Mouse (Mus musculus) brain, embryonic 14.5 days (tissue): ENCODE data around the gene Nceh1. TPM values are rescaled to one million over a fixed set of nuclear protein-coding genes. Genes with fewer than 3 reads are reported as not detected.
"Not testable (repeated sequence)": the region's sequence is repeated elsewhere in the genome, so short reads cannot be mapped to it uniquely, and the experiment has no call there.

Source experiments
- DNase-seq: peaks from one replicate; pipeline ENCODE4 v3.0.0-alpha.2; 2011; ENCODE audit warnings: low read depth
- CTCF ChIP-seq: fragments of 200-500 bp; IDR thresholded peaks from 2 replicates; pipeline ENCODE4 v1.5.1; 2012; ENCODE audit warnings: inconsistent platforms, mild to moderate bottlenecking, moderate library complexity, borderline replicate concordance; ENCODE audit not compliant: insufficient read depth, insufficient read length; ENCODE audit errors: extremely low read depth
- POLR2A ChIP-seq: fragments of 200-500 bp; IDR thresholded peaks from 2 replicates; pipeline ENCODE4 v1.6.1; 2012; ENCODE audit warnings: mild to moderate bottlenecking, inconsistent platforms, borderline replicate concordance; ENCODE audit not compliant: poor library complexity, insufficient read depth, insufficient read length, severe bottlenecking; ENCODE audit errors: extremely low read depth
- polyA plus RNA-seq: library from polyadenylated mRNA; depleted of rRNA; stranded (reverse); fragments of >200 nt; gene quantifications from 2 replicates; pipeline ENCODE4 v1.2.3, GENCODE M21; 2012

Nceh1 gene
- polyA plus RNA-seq, 1 experiment, result 5.4 TPM

DNA sequence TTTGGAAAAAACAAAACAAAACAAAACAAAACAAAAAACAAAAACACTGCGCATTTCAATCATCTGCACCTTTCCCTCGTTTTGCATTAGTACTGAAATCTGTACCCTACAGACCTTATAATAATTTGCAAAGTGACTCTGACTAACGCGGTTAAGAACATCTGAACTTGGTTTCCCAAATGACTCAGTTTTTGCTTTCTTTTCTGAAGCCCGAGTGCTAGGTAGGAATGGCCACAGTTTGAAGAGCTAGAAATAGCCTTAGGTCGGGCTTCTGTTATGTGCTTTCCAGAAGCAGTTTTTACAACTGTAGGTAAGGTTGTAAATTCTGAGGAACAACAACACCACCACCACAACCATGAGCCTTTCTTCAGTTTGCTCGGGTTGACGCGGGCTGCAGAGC lies 59.1 kb downstream of the Nceh1 start:
- DNase-seq, result no peak
- TF ChIP-seq POLR2A (no peak), CTCF (no peak)

DNA sequence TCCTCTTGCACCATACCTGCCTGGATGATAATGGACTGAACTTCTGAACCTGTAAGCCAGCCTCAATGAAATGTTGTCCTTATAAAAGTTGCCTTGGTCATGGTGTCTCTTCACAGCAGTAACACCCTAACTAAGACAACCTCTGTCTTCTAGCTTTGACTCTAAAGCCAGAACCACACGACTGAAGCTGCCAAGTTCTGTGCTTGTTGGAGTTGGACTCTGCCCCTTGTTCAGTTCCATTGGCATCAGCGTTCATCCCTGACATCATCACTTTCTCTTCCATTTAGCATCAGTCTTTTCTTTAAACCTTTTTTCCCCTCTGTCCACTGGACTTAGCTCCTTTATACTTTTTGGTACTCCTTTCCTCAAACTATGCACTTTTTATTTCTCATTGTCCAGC lies 63.4 kb downstream of the Nceh1 start:
- TF ChIP-seq CTCF, result no peak
- no peak for TF ChIP-seq POLR2A
- no peak for DNase-seq

DNA sequence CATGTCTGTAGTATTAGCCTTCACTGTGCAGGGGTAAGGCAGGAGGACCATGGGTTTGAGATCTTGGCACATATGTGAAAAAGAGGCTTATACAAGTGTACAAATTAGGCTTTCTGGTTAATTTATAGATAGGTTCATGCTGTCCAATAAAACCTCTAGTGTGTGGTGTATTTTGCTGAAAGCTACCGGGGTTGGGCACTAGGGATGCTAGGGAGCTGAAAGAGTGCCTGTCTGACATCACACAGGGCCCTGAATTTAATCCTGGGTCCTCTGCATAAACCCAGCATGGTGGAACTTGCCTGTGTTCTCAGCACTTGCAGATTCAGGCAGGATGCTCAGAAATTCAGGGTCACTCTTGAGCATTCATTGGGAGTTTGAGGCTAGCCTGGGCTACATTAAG lies 65.0 kb downstream of the Nceh1 start:
- TF ChIP-seq POLR2A, result no peak
- TF ChIP-seq CTCF, result no peak
- DNase-seq, result no peak

DNA sequence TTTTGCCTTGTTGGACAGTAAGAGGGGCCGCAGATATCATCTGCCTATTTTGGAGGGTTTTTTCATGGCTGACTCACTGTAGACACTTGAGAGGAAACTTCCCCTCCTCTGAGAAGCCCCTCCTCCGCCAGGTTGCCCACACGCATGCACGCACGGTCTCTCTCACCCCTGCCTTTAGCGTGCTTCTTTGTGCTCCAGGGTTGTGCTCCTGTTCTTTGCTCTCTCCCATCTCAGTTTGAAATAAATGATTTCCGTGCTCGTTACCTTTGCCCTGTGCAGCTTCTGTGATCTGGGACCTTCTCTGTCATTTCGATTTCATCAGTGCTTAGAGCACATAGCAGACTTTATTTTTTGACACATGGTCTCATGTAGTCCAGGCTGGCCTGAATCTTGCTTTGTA lies 66.3 kb downstream of the Nceh1 start:
- no peak for TF ChIP-seq CTCF
- DNase-seq, result no peak

DNA sequence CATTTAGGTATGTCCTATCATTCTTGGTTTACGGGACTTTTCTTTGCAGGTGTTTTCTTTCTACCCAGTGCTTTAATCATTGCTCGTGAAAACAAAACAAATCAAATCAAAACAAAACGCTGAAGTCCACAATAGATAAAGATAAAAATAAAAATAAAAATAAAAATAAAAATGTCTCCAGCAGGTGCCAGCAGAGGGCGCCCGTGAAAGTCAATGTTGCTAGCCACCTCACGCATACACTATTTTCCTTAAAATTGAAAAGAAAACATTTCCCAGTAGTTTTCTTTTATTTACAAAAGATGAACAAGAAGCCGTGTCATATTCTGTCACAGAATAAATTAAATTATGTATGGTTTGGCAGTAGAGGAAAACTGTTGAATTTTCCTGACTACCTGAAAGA lies 68.2 kb downstream of the Nceh1 start:
- TF ChIP-seq POLR2A, result no peak
- peak; percentile 46; the same call in 1 of the 2 replicates for TF ChIP-seq CTCF
- no peak for DNase-seq

DNA sequence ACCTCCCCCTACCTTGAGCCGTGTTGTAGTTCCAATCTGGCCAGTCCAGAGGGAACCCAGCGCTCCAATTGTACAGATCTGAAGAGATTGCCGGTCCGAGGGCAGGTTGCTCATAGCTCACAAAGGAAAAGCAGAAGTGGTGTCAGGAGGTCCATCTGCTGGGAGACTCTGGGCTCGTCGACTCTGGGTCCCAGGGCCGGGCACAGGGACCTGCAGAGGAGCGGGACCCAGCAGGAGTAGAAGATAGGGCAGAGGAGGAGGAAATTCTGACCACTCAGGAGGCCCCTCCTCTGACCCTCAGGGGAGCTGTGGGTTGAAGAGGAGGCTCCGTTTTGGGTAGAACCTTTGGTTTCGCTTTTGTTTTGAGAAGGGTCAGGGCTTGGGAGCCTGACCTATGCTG lies 75.7 kb downstream of the Nceh1 start:
- TF ChIP-seq CTCF, result no peak
- no peak for TF ChIP-seq POLR2A
- DNase-seq, result no peak

DNA sequence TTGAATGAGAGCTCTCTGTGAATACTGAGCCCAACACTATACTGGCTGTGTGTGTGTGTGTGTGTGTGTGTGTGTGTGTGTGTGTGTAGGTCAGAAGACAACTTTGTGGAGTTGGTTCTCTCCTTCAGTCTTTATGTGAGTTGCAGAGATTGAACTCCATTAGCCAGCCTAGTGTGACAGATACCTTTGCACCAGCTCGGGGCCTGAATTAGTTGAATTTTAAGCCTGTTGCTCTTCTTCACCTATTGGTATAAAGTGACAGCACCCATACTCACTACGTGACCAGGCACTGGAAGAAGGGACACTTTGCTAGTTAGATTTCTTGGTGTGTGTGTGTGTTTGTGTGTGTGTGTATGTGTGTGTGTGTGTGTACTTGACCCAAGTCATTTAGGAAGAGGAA lies 77.6 kb downstream of the Nceh1 start:
- no peak for DNase-seq
- no peak for TF ChIP-seq POLR2A
- no peak for TF ChIP-seq CTCF

DNA sequence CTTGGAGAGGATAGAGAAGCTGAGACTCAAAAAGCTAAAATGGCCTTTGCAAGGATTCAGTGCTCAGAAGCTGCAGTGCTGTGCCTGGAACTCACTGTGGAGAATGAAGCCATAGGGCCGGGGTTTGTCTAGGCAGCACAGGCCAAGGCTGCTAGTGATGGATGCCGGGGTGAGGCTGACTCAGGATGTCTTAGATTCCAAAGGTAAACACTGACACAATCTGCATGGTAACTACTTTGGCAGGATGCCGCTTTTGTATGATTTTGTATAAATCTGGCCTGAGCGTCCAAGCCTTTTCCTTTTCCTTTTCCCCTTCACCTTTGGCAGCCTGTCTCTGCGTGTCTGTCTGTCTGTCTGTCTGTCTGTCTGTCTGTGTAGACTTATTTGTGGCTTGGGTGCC lies 84.6 kb downstream of the Nceh1 start:
- no peak for TF ChIP-seq CTCF
- no peak for TF ChIP-seq POLR2A

DNA sequence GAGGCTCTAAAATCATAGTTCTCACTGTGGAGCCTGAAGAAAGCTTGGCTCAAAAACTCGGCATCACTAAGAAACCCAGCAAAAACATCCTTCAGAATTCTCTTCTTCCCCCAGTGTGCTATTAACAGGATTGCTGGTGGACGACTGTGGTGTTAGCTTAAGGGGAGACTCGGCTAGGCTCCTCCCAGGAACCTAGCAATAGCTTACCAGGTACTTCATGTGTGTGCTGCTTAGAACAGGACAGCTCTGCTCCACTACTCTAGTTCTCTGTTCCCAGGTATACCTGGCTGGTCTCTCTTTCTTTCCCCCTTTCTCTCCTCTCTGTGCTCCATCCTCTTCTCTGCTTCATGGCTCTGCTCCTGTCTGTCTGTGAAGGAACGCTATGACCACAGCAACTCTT lies 85.1 kb downstream of the Nceh1 start:
- TF ChIP-seq POLR2A (no peak), CTCF (no peak)
- DNase-seq, result no peak

More for the DNA sequence above, 84.6 kb downstream of the Nceh1 start:
- no peak for DNase-seq

DNA sequence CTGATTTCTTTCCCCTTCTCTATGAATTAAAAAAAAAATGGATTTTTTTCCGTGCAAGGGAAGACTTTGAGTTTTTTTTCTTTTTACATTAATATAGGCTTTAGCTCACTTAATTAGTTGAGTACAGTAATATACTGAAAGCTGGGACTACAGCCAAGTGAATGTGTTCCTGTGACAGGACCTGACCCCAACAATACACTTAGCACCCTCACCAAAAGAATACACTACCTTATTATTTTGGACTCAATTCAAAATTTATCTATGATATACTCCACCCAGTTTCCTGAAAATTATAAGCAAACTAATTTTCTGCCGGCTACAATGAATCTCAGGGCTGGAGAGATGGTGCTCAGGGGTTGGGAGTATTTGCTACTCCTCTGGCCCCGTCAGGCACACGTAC lies 86.4 kb downstream of the Nceh1 start:
- no peak for TF ChIP-seq POLR2A
- DNase-seq, result no peak

DNA sequence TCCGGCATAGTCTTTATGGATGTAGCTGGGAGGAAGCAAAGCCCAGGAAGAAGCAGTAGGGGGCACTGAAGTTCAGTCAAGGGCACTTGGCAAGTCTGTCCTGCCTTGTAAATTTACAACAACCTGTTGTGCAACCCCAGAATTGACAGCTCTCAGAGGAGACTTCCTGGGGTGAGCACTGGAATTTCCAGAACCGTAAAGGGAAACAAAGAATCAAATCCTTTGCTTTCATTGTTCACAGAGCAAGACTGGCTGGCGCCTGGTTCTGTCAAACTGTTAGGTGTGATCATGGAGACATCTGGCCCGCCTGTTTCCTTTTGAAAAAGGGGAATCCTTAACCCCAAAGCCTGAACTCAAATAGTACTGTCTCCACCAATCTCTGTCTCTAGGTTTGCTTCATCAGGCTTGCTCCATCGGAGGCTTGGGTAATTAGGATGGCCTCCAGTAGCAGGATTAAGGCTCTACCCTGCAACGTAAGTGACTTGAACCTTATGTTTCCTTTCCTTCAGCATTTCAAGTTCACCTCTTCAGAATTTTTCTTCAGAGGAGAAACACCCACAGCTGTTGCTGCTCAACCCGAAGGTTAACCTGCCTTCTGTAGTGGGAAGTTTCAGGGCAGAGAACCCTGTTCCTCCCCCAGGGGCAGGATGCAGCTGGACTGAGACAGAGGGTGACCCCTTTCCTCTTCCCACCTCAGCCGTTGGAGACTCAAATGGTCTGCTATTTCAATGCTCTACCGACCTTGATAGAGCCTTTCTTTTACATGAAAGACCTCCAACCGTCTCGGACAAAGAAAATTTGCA lies 87.6 kb downstream of the Nceh1 start:
- no peak for DNase-seq
- TF ChIP-seq CTCF (no peak), POLR2A (no peak)

DNA sequence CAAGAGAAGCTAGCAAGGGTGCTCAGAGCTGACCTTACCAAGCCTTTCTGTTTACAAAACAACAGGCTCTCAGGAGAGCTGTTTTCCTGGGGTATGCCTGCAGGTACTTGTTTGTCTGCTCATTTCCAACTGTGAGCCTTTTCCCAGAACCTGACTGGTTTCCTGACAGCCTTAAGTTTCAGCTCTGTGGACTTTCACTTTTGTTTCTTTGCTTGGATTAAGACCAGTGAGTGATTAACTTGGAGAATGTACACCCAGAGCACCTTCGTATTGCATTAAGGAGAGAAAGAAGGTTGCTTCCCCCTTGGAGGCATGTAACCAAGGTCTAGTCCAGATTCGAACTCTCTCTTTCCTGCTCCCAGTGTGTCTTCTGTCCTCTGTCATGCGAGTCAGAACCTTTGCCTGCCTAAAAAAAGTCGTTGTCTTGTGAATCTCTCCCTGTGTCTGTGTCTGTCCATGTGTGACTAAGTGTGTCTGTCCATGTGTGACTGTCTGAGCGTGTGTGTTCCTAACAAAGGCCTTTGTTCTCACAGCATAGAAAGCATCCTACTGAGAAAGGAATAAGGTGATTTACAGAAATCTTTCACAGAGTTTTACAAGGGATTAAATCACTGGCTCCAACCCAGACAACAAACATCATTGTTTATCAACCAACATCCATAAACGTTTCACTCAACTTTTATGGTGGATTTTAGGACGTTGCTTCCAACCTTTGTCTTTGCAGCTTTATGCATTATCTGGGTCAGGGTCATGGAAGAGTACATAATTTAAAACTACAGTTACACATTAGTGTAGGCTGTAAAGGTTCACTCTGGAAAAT lies 90.4 kb downstream of the Nceh1 start:
- TF ChIP-seq POLR2A (no peak), CTCF (no peak)
- no peak for DNase-seq

DNA sequence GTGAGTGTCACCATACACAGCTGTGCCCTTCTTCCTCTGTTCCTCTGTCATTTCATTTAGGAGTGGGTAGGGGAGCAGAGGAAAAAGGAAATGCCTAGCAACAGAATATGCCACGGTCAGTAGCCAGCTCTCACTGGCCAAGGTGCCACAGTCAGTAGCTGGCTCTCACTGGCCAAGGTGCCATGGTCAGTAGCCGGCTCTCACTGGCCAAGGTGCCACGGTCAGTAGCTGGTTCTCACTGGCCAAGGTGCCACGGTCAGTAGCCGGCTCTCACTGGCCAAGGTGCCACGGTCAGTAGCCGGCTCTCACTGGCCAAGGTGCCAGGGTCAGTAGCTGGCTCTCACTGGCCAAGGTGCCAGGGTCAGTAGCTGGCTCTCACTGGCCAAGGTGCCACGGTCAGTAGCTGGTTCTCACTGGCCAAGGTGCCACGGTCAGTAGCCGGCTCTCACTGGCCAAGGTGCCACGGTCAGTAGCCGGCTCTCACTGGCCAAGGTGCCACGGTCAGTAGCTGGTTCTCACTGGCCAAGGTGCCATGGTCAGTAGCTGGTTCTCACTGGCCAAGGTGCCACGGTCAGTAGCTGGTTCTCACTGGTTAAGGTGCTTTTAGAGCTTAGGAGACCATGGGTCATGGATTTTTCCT lies 96.6 kb downstream of the Nceh1 start:
- DNase-seq, result not testable (repeated sequence)
